Mouse (Mus musculus): ENCODE results near the gene Obscn.
"Not testable (repeated sequence)": the region's sequence is repeated elsewhere in the genome, so short reads cannot be mapped to it uniquely, and the experiment has no call there.

The Obscn gene

GRCm38 (mm10) chr11:58965001-58965760, 171.0 kb downstream of the Obscn start:
- in situ Hi-C loops (cut with MboI; ENCODE audit: low sequenced_read_pairs) = no loop called here

GRCm38 (mm10) chr11:58964216-58964615, 172.0 kb downstream of the Obscn start:
- in situ Hi-C loops (cut with MboI; ENCODE audit: low sequenced_read_pairs) = no loop called here

GRCm38 (mm10) chr11:58963543-58963942, 172.7 kb downstream of the Obscn start:
- in situ Hi-C loops (cut with MboI; ENCODE audit: low sequenced_read_pairs) = no loop called here

- in situ Hi-C loops (cut with MboI; ENCODE audit: low sequenced_read_pairs) = no loop called here
Measured at GRCm38 (mm10) chr11:58961364-58962177, 174.6 kb downstream of the Obscn start.

- in situ Hi-C loops (cut with MboI; ENCODE audit: low sequenced_read_pairs) = no loop called here
Measured at GRCm38 (mm10) chr11:58959921-58960465, 176.2 kb downstream of the Obscn start.

GRCm38 (mm10) chr11:58959186-58959825, 176.9 kb downstream of the Obscn start:
- in situ Hi-C loops (cut with MboI; ENCODE audit: low sequenced_read_pairs) = no loop called here

- in situ Hi-C loops (cut with MboI; ENCODE audit: low sequenced_read_pairs) = no loop called here
Measured at GRCm38 (mm10) chr11:58958536-58958935, 177.7 kb downstream of the Obscn start.

- in situ Hi-C loops (cut with MboI; ENCODE audit: low sequenced_read_pairs) = no loop called here
Measured at GRCm38 (mm10) chr11:58957226-58957914, 178.8 kb downstream of the Obscn start.

- in situ Hi-C loops (cut with MboI; ENCODE audit: low sequenced_read_pairs) = no loop called here
Measured at GRCm38 (mm10) chr11:58955868-58956257, 180.3 kb downstream of the Obscn start.

GRCm38 (mm10) chr11:58955143-58955867, 180.9 kb downstream of the Obscn start:
- in situ Hi-C loops (cut with MboI; ENCODE audit: low sequenced_read_pairs) = no loop called here

GRCm38 (mm10) chr11:58954420-58955142, 181.6 kb downstream of the Obscn start, which contains the start of the genes Hist3h2a and Trim17:
TSS of gene Hist3h2a (plus strand) at chr11:58954685.
TSS of gene Trim17 (plus strand) at chr11:58954685.
- in situ Hi-C loops (cut with MboI; ENCODE audit: low sequenced_read_pairs) = no loop called here

- in situ Hi-C loops (cut with MboI; ENCODE audit: low sequenced_read_pairs) = not testable (repeated sequence)
Measured at GRCm38 (mm10) chr11:58954170-58954419, 182.1 kb downstream of the Obscn start.

GRCm38 (mm10) chr11:58953351-58954169, 182.6 kb downstream of the Obscn start:
- in situ Hi-C loops (cut with MboI; ENCODE audit: low sequenced_read_pairs) = no loop called here

GRCm38 (mm10) chr11:58951210-58951609, 185.0 kb downstream of the Obscn start:
- in situ Hi-C loops (cut with MboI; ENCODE audit: low sequenced_read_pairs) = no loop called here

- in situ Hi-C loops (cut with MboI; ENCODE audit: low sequenced_read_pairs) = no loop called here
Measured at GRCm38 (mm10) chr11:58949480-58950431, 186.4 kb downstream of the Obscn start.

- in situ Hi-C loops (cut with MboI; ENCODE audit: low sequenced_read_pairs) = no loop called here
Measured at GRCm38 (mm10) chr11:58948542-58949479, 187.4 kb downstream of the Obscn start, which contains the start of gene Hist3h2ba. TSS of gene Hist3h2ba (plus strand) at chr11:58948920.

All from CH12F3 (cell line).